Mouse (Mus musculus) cerebellum, adult 2 months (tissue): Measurements from ENCODE around the gene Tbc1d13.

Experiments
- CTCF ChIP-seq: fragments of 200-500 bp; IDR thresholded peaks from 2 replicates; pipeline ENCODE4 v1.5.1; 2011; ENCODE audit warnings: low read depth, mild to moderate bottlenecking, control low read depth, low read length, moderate library complexity, borderline replicate concordance; ENCODE audit not compliant: insufficient read depth
- POLR2A ChIP-seq: fragments of 200-500 bp; IDR thresholded peaks from 2 replicates; pipeline ENCODE4 v1.6.1; 2011; ENCODE audit warnings: low read length, control low read depth, borderline replicate concordance; ENCODE audit not compliant: insufficient read depth

DNA sequence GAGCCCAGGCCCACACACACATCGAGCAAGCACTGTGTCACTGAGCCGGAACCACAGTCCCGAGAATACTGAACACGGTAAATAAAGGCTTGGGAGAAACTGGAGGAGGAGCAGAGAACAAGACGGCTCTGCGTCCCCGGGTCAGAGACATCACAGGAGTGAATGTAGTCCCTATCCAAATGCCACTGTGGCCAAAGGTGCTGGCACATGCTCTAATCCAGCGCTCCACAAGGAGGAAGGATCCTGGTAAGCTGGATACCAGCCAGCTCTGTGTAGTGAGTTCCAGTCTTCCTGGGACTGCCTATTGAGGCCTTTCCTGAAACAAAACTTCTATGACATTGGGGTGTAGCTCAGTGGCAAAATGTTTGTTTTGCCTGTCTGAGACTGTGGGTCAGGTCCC is 19.1 kb downstream of the Tbc1d13 start:
- TF ChIP-seq CTCF (no peak), POLR2A (no peak)
